9 mouse cellular contexts compared by ENCODE assay signal in genomic region chr16:90312449-90313082, GRCm38 (mm10). TPM values are rescaled to one million over a fixed set of nuclear protein-coding genes. Genes with fewer than 3 reads are reported as not detected.
DNase-seq lines count a peak whose midpoint lies in the region; ATAC-seq lines count a peak whose summit lies in the region.
"Had no signal": no experiment of that assay in that cellular context is flagged by ENCODE, and none has a peak within 500 bp of the region (broad histone marks: within the 10 kb centered on the region; RNA-seq: fewer than 3 reads in every experiment).

No protein-coding gene starts in this region.

- no peak overlapping the region for H3K4me3 ChIP-seq in embryonic facial prominence, embryonic 12.5 days
- H3K4me3 ChIP-seq in midbrain, embryonic 16.5 days (ENCODE audit: low read depth, low read length): no peak overlapping the region
- H3K4me3 ChIP-seq: embryonic facial prominence, embryonic 15.5 days had no signal

- no peaks in the 10 kb centered on the region for H3K27me3 ChIP-seq in embryonic facial prominence, embryonic 12.5 days
- no peaks in the 10 kb centered on the region for H3K27me3 ChIP-seq in midbrain, embryonic 16.5 days (ENCODE audit: control insufficient read depth, insufficient read depth, low read depth, low read length)
- H3K27me3 ChIP-seq: embryonic facial prominence, embryonic 15.5 days had no signal

- no peaks in the 10 kb centered on the region for H3K36me3 ChIP-seq in embryonic facial prominence, embryonic 12.5 days
- H3K36me3 ChIP-seq in midbrain, embryonic 16.5 days (ENCODE audit: control insufficient read depth, insufficient read depth, low read length): no peaks in the 10 kb centered on the region
- H3K36me3 ChIP-seq: embryonic facial prominence, embryonic 15.5 days had no signal

- H3K4me1 ChIP-seq in embryonic facial prominence, embryonic 12.5 days: no peaks in the 10 kb centered on the region
- no peaks in the 10 kb centered on the region for H3K4me1 ChIP-seq in midbrain, embryonic 16.5 days (ENCODE audit: control insufficient read depth, insufficient read depth, low read length)
- H3K4me1 ChIP-seq: embryonic facial prominence, embryonic 15.5 days had no signal

- no peaks in the 10 kb centered on the region for H3K9me3 ChIP-seq in embryonic facial prominence, embryonic 12.5 days
- H3K9me3 ChIP-seq in midbrain, embryonic 16.5 days (replicated peaks; ENCODE audit: control insufficient read depth, low read length, poor library complexity, severe bottlenecking): no peaks in the 10 kb centered on the region
- H3K9me3 ChIP-seq: embryonic facial prominence, embryonic 15.5 days had no signal

- H3K27ac ChIP-seq in embryonic facial prominence, embryonic 12.5 days: no peak overlapping the region
- no peak overlapping the region for H3K27ac ChIP-seq in midbrain, embryonic 16.5 days (ENCODE audit: low read length)
- H3K27ac ChIP-seq: embryonic facial prominence, embryonic 15.5 days had no signal

- WGBS in embryonic facial prominence, embryonic 12.5 days: 70% methylated on average over 13 of the region's 13 CpGs
- WGBS in midbrain, embryonic 16.5 days: 70% methylated on average over 13 of the region's 13 CpGs

- 0 out of 2 replicates have a peak, but pooled peaks have one; percentile 28 for ATAC-seq in embryonic facial prominence, embryonic 12.5 days (ENCODE audit: insufficient number of reproducible peaks, insufficient read depth, low FRiP score, low TSS enrichment)
- ATAC-seq in midbrain, embryonic 16.5 days: peak; percentile 78

- no peak overlapping the region for H3K9ac ChIP-seq in embryonic facial prominence, embryonic 12.5 days
- H3K9ac ChIP-seq in midbrain, embryonic 16.5 days (ENCODE audit: low read depth, low read length): no peak overlapping the region
- H3K9ac ChIP-seq: embryonic facial prominence, embryonic 15.5 days had no signal

- no peak overlapping the region for H3K4me2 ChIP-seq in embryonic facial prominence, embryonic 12.5 days (replicated peaks)
- H3K4me2 ChIP-seq in midbrain, embryonic 16.5 days (ENCODE audit: low read length): no peak overlapping the region
- H3K4me2 ChIP-seq: embryonic facial prominence, embryonic 15.5 days had no signal

- DNase-seq in kidney, adult 18-20 months: peak; percentile 3
- no peak for DNase-seq in kidney, adult 8-10 months
- peak; percentile 69 for DNase-seq in R1 (ENCODE audit: low read depth, low spot score)
- peak; percentile 44 for DNase-seq in kidney, postnatal 10 days
- no peak for DNase-seq in gastrocnemius, postnatal 25 days
- DNase-seq in urinary bladder, adult 18-20 months (ENCODE audit: low spot score in 2 of 2): no peak

RNA-seq across cellular contexts. Expression of gene Scaf4, which starts 28.3 kb away (rescaled TPM):
- polyA plus RNA-seq in embryonic facial prominence, embryonic 12.5 days (2016; fragmentation: Nextera tagmentation; extraction: Ambion mirVana): 32.3 and 34.8 TPM in 2 replicates
- polyA plus RNA-seq in midbrain, embryonic 16.5 days (2015; fragmentation: Nextera tagmentation; extraction: Ambion mirVana): 22.6 and 26.6 TPM in 2 replicates
- total RNA-seq in gastrocnemius, postnatal 25 days (2021): 10 to 100 TPM; 16.6 to 18.2 TPM

Comparison
In these comparisons a context has a peak if more than half of its experiments do, and no peak if none do; other contexts are left out.
1. DNase-seq: peak in kidney, adult 18-20 months (single experiment), R1 (single experiment) and kidney, postnatal 10 days (single experiment); none in kidney, adult 8-10 months (0 of 2), gastrocnemius, postnatal 25 days (single experiment) and urinary bladder, adult 18-20 months (0 of 2).